Mouse (Mus musculus): ENCODE measurements around the gene Setdb1. TPM values are rescaled to one million over a fixed set of nuclear protein-coding genes. Genes with fewer than 3 reads are reported as not detected.
"Not testable (repeated sequence)": the region's sequence is repeated elsewhere in the genome, so short reads cannot be mapped to it uniquely, and the experiment has no call there.

The Setdb1 gene
- polyA plus RNA-seq, 1 experiment from 2014 or later: 68.7 TPM

DNA sequence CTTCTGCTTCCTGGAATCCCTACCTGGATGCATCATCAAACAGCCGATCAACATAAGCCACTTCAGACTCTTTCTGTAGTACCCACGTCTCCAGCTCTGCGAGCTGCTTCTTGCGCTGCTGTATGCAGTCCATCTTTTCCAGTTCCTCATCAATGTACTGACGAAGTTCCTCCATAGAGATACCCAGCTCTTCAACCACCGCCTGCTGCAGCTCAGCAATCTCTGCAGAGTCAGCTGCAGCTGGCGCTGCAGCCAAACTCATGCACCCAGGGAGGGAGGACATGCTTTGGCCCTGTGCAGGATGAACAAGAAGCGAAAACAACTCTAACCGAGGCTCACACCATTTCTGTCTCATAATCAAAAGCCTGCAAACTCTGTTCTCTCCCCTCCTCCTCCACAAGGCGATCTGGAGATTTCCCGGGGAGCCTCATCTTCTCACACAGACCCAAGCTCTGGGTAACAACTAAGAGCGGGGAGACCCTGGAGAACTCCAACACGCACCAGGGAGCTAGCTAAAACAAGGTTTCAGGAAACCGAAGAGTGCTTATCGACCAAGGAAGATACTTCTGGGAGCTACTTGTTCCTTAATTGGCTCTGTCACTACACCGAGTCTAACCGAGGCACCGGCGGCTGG is 974 bp downstream of the Setdb1 start:
- not testable (repeated sequence) for H3K4me1 ChIP-seq (ENCODE audit: control insufficient read depth, insufficient read depth, low read length); DNase-seq (ENCODE audit: low spot score); H3K27ac ChIP-seq (ENCODE audit: low read depth, low read length); ATAC-seq (ENCODE audit: insufficient read depth, low FRiP score, low TSS enrichment); H3K36me3 ChIP-seq (ENCODE audit: control insufficient read depth, insufficient read depth, low read length); H3K27me3 ChIP-seq (ENCODE audit: control insufficient read depth, insufficient read depth, low read length); H3K9ac ChIP-seq (ENCODE audit: low read length); H3K9me3 ChIP-seq (ENCODE audit: control insufficient read depth, low read length)
- Histone ChIP-seq H3K4me3 (ENCODE audit: low read depth, low read length) (peak overlapping the region; percentile 49), H3K4me2 (ENCODE audit: low read depth) (peak overlapping the region; percentile 30; the same call in 1 of the 2 replicates)
- 29% methylated on average over 9 of the region's 19 CpGs for WGBS

GRCm38 (mm10) chr3:95349491-95349890 is 7.5 kb downstream of the Setdb1 start:
- no peaks in the 10 kb centered on the region for H3K4me1 ChIP-seq (ENCODE audit: control insufficient read depth, insufficient read depth, low read length)
- H3K4me2 ChIP-seq (ENCODE audit: low read depth): no peak overlapping the region
- ATAC-seq (ENCODE audit: insufficient read depth, low FRiP score, low TSS enrichment) (no peak), DNase-seq (ENCODE audit: low spot score) (peak; percentile 19)
- no peaks in the 10 kb centered on the region for H3K27me3 ChIP-seq (ENCODE audit: control insufficient read depth, insufficient read depth, low read length)
- peaks cover 16% of the 10 kb centered on the region for H3K36me3 ChIP-seq (ENCODE audit: control insufficient read depth, insufficient read depth, low read length)
- no peak overlapping the region for H3K4me3 ChIP-seq (ENCODE audit: low read depth, low read length)
- H3K9me3 ChIP-seq (ENCODE audit: control insufficient read depth, low read length): no peaks in the 10 kb centered on the region
- H3K27ac ChIP-seq (ENCODE audit: low read depth, low read length): no peak overlapping the region
- no peak overlapping the region for H3K9ac ChIP-seq (ENCODE audit: low read length)

DNA sequence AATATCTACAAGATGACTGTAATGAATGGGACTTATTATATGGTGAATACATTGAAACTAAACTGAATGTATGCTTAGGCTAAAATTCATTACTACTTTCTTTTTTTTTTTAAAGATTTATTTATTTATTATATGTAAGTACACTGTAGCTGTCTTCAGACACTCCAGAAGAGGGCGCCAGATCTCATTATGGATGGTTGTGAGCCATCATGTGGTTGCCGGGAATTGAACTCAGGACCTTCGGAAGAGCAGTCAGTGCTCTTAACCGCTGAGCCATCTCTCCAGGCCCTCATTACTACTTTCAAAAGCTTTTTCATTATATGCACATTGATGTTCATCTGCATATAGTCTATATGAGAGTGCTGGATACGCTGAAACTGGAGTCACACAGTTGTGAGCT is 8.7 kb downstream of the Setdb1 start:
- not testable (repeated sequence) for ATAC-seq (ENCODE audit: insufficient read depth, low FRiP score, low TSS enrichment); DNase-seq (ENCODE audit: low spot score); H3K9me3 ChIP-seq (ENCODE audit: control insufficient read depth, low read length); H3K9ac ChIP-seq (ENCODE audit: low read length); H3K4me2 ChIP-seq (ENCODE audit: low read depth); H3K27ac ChIP-seq (ENCODE audit: low read depth, low read length); H3K27me3 ChIP-seq (ENCODE audit: control insufficient read depth, insufficient read depth, low read length); H3K4me1 ChIP-seq (ENCODE audit: control insufficient read depth, insufficient read depth, low read length); H3K4me3 ChIP-seq (ENCODE audit: low read depth, low read length)
- 93% methylated on average over 5 of the region's 5 CpGs for WGBS
- H3K36me3 ChIP-seq (ENCODE audit: control insufficient read depth, insufficient read depth, low read length): peaks cover 16% of the 10 kb centered on the region

DNA sequence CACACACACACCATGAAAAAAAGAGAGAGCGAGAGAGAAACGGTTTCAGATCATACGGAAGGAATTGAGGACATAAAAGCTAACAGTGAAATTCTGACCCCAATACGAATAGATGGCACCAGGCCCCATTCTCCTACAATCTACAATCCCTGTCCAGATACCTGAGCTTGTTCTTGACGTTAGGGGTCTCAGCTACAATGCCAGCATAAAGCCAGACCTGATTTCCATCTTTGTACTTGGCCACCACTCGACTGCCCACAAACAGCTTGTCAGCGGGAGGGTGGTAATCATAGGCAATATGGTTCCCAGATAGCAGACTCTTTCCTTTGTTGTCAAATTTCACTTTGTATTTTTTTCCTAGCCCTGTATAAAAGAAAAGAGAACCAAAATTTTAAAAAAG is 10.5 kb downstream of the Setdb1 start:
- ATAC-seq (ENCODE audit: insufficient read depth, low FRiP score, low TSS enrichment) (no peak), DNase-seq (ENCODE audit: low spot score) (no peak)
- H3K9me3 ChIP-seq (ENCODE audit: control insufficient read depth, low read length): no peaks in the 10 kb centered on the region
- H3K4me3 ChIP-seq (ENCODE audit: low read depth, low read length): no peak overlapping the region
- H3K27me3 ChIP-seq (ENCODE audit: control insufficient read depth, insufficient read depth, low read length): no peaks in the 10 kb centered on the region
- H3K4me2 ChIP-seq (ENCODE audit: low read depth): no peak overlapping the region
- H3K36me3 ChIP-seq (ENCODE audit: control insufficient read depth, insufficient read depth, low read length): peaks cover 27% of the 10 kb centered on the region
- H3K27ac ChIP-seq (ENCODE audit: low read depth, low read length): no peak overlapping the region
- no peaks in the 10 kb centered on the region for H3K4me1 ChIP-seq (ENCODE audit: control insufficient read depth, insufficient read depth, low read length)
- 94% methylated on average over 7 of the region's 7 CpGs for WGBS
- no peak overlapping the region for H3K9ac ChIP-seq (ENCODE audit: low read length)

DNA sequence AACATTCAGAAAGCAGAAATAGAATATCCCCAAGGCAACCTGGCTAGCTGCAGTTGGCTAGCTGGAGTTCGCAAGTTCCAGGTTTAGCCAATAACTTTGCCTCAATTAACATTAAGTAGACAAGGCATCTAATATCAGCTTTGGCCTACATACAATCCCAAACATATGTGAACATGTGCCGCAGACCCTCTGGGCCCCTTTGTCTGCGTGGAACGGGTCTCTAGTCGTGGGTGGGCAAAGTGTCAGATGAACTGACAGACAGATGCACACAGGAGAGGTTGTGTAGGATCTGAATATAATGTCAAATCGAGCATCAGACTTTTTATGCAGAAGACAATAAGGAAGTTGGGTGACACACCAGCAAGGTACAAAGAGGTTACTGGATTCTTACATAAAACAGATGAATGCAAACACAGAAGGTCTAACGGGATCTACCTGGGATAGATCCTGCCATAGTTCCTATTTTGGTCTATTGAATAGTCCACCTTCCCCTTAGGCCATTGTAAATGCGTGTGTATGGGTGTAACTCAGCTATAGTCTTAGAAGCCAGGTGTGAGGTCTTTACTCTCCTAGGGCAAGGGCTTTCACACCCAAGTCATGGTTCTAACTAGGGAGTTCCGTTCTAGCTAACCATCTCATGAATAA is 13.5 kb downstream of the Setdb1 start:
- not testable (repeated sequence) for H3K4me1 ChIP-seq (ENCODE audit: control insufficient read depth, insufficient read depth, low read length); H3K27me3 ChIP-seq (ENCODE audit: control insufficient read depth, insufficient read depth, low read length); DNase-seq (ENCODE audit: low spot score); H3K9me3 ChIP-seq (ENCODE audit: control insufficient read depth, low read length); H3K4me3 ChIP-seq (ENCODE audit: low read depth, low read length); ATAC-seq (ENCODE audit: insufficient read depth, low FRiP score, low TSS enrichment); H3K4me2 ChIP-seq (ENCODE audit: low read depth); H3K9ac ChIP-seq (ENCODE audit: low read length); H3K27ac ChIP-seq (ENCODE audit: low read depth, low read length)
- 95% methylated on average over 9 of the region's 9 CpGs for WGBS
- H3K36me3 ChIP-seq (ENCODE audit: control insufficient read depth, insufficient read depth, low read length): peaks cover 28% of the 10 kb centered on the region

DNA sequence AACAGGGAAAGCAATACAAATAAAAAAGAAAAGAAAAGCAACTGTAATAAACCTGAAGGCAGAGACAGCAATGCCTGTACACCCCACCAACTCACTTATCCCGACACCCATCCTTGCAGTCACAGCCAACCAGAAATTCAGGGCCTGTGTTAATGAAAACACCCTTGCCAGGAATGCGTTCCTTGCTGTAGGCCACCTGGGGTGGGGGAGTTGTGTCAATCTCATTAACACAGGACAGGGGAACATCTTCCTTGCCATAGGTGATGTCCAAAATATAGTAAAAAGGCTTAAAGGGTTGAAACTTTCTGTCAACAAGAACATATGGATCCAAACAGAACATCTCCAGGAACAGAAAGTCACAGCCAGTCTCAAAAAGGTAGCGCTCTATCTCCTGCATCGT is 18.8 kb downstream of the Setdb1 start:
- Histone ChIP-seq H3K36me3 (ENCODE audit: control insufficient read depth, insufficient read depth, low read length) (peaks cover 31% of the 10 kb centered on the region), H3K4me2 (ENCODE audit: low read depth) (no peak overlapping the region), H3K27me3 (ENCODE audit: control insufficient read depth, insufficient read depth, low read length) (no peaks in the 10 kb centered on the region), H3K4me3 (ENCODE audit: low read depth, low read length) (no peak overlapping the region), H3K4me1 (ENCODE audit: control insufficient read depth, insufficient read depth, low read length) (no peaks in the 10 kb centered on the region), H3K9ac (ENCODE audit: low read length) (no peak overlapping the region), H3K9me3 (ENCODE audit: control insufficient read depth, low read length) (no peaks in the 10 kb centered on the region), H3K27ac (ENCODE audit: low read depth, low read length) (no peak overlapping the region)
- DNase-seq (ENCODE audit: low spot score) (no peak), ATAC-seq (ENCODE audit: insufficient read depth, low FRiP score, low TSS enrichment) (no peak)
- 91% methylated on average over 4 of the region's 4 CpGs for WGBS

DNA sequence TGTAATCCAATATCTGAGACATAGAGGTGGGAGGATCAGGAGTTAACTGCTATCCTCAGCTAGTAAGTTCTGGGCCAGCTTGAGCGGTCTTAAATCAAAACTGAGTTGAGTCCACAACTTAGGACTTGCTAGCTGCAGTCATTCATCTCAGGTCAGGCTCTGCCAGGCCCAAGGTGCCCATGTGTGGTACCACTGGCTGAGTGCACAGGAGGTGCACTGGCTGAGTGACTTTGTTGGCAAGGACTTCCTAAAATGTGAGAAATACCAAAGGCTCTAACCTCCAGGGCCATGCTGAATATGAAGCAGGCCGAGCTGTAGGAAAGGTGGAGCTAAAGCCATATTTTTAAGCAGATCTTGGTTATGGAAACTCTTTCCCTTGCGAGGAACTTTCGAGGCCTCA is 19.7 kb downstream of the Setdb1 start:
- H3K4me2 ChIP-seq (ENCODE audit: low read depth): no peak overlapping the region

GRCm38 (mm10) chr3:95331528-95331927 is 25.5 kb downstream of the Setdb1 start:
- no peak overlapping the region for H3K27ac ChIP-seq (ENCODE audit: low read depth, low read length)
- H3K9ac ChIP-seq (ENCODE audit: low read length): no peak overlapping the region
- no peak overlapping the region for H3K4me3 ChIP-seq (ENCODE audit: low read depth, low read length)
- no peaks in the 10 kb centered on the region for H3K27me3 ChIP-seq (ENCODE audit: control insufficient read depth, insufficient read depth, low read length)
- H3K9me3 ChIP-seq (ENCODE audit: control insufficient read depth, low read length): no peaks in the 10 kb centered on the region
- WGBS: 82% methylated on average over 1 of the region's 1 CpGs
- no peaks in the 10 kb centered on the region for H3K4me1 ChIP-seq (ENCODE audit: control insufficient read depth, insufficient read depth, low read length)
- no peak overlapping the region for H3K4me2 ChIP-seq (ENCODE audit: low read depth)
- ATAC-seq (ENCODE audit: insufficient read depth, low FRiP score, low TSS enrichment) (no peak), DNase-seq (ENCODE audit: low spot score) (no peak)
- H3K36me3 ChIP-seq (ENCODE audit: control insufficient read depth, insufficient read depth, low read length): peaks cover 18% of the 10 kb centered on the region

More for the DNA sequence above, 19.7 kb downstream of the Setdb1 start:
- H3K36me3 ChIP-seq (ENCODE audit: control insufficient read depth, insufficient read depth, low read length): peaks cover 27% of the 10 kb centered on the region
- no peaks in the 10 kb centered on the region for H3K27me3 ChIP-seq (ENCODE audit: control insufficient read depth, insufficient read depth, low read length)
- whole genome bisulfite sequencing: 97% methylated on average over 4 of the region's 4 CpGs
- H3K9ac ChIP-seq (ENCODE audit: low read length): no peak overlapping the region
- H3K9me3 ChIP-seq (ENCODE audit: control insufficient read depth, low read length): no peaks in the 10 kb centered on the region
- no peaks in the 10 kb centered on the region for H3K4me1 ChIP-seq (ENCODE audit: control insufficient read depth, insufficient read depth, low read length)
- DNase-seq (ENCODE audit: low spot score) (no peak), ATAC-seq (ENCODE audit: insufficient read depth, low FRiP score, low TSS enrichment) (no peak)
- no peak overlapping the region for H3K27ac ChIP-seq (ENCODE audit: low read depth, low read length)
- H3K4me3 ChIP-seq (ENCODE audit: low read depth, low read length): no peak overlapping the region

GRCm38 (mm10) chr3:95328803-95329404 is 28.1 kb downstream of the Setdb1 start:
- Histone ChIP-seq H3K9me3 (ENCODE audit: control insufficient read depth, low read length) (no peaks in the 10 kb centered on the region), H3K4me2 (ENCODE audit: low read depth) (no peak overlapping the region), H3K27me3 (ENCODE audit: control insufficient read depth, insufficient read depth, low read length) (no peaks in the 10 kb centered on the region), H3K27ac (ENCODE audit: low read depth, low read length) (no peak overlapping the region), H3K4me1 (ENCODE audit: control insufficient read depth, insufficient read depth, low read length) (no peaks in the 10 kb centered on the region), H3K36me3 (ENCODE audit: control insufficient read depth, insufficient read depth, low read length) (peaks cover 25% of the 10 kb centered on the region), H3K9ac (ENCODE audit: low read length) (no peak overlapping the region), H3K4me3 (ENCODE audit: low read depth, low read length) (no peak overlapping the region)
- WGBS: 98% methylated on average over 1 of the region's 1 CpGs
- no peak for ATAC-seq (ENCODE audit: insufficient read depth, low FRiP score, low TSS enrichment)
- DNase-seq (ENCODE audit: low spot score): no peak

Measured in neural tube, embryonic 11.5 days (tissue).